Mouse (Mus musculus) left cerebral cortex, adult 8-10 months (tissue): Measurements from ENCODE around the gene Acsbg2. TPM values are rescaled to one million over a fixed set of nuclear protein-coding genes. Genes with fewer than 3 reads are reported as not detected.
"Not testable (repeated sequence)": the region's sequence is repeated elsewhere in the genome, so short reads cannot be mapped to it uniquely, and the experiment has no call there.

Experiments
- DNase-seq, 2 experiments: peaks; one replicate each; pipeline ENCODE4 v3.0.0; 2022; ENCODE audit warnings: low spot score in 2 of 2
- total RNA-seq, 4 experiments: library from RNA; stranded (reverse); gene quantifications; 2 replicates each; pipeline ENCODE4 v1.2.4; 2022

The Acsbg2 gene
- total RNA-seq = not detected

- no peak for DNase-seq
Observed at GRCm38 (mm10) chr17:56874237-56874636, at the start of gene Acsbg2. Gene Acsbg2, minus strand, starts transcription at chr17:56874447.

- DNase-seq = no peak
Observed at GRCm38 (mm10) chr17:56919725-56920124, 45.5 kb upstream of the Acsbg2 start.

DNA sequence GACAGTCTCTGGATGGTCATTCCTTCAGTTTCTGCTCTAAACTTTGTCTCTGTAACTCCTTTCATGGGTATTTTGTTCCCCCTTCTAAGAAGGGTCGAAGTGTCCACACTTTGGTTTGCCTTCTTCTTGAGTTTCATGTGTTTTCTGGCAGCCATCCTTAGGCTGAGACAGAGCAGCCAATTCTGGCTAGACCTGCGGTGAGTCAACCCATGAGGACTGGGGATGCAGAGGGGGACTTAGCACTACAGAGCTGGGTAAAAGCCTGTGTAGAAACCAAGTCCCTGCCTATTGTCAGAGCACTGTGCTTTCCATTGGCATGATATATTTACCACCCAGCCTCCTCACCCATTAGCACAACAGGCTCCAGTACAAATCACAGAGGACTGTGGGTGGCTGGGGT is 42.9 kb upstream of the Acsbg2 start:
- DNase-seq = no peak

DNA sequence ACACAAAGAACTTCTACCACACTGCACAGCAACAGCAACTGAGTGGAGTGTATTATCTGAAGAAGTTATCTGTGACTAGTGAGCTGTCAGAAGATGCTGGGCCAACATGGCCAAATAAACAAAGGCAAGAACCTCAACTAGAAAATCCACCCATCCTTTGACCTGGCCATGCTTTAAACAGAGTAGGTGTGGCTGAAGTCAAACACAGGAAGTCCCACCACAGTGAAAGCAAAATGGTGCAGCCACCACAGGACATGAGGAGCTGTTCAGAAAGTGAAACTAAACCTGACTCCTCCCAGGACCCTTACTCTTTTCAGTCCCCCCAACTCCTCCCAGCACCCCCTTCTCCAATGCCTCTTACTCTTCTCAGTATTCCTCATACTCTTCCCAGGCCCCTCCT is 39.2 kb upstream of the Acsbg2 start:
- no peak for DNase-seq

DNA sequence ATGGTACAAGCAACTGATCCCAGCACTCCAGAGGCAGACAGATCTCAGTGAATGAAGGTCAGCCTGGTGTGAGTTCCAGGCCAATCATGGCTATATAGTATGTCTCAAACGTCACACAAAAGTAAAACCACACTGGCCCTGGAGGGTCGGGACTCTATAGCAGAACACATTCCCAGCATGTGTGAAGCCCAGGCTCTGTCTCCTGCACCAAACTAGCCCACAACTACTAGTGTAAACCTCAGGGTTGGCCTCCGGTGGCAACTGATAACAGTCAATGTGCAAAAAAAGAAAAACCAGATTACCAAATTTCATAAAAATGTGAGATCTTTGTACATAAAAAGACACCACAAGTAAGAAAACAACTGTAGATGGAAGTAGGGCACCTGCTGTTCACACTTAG is 38.8 kb upstream of the Acsbg2 start:
- DNase-seq = no peak

DNA sequence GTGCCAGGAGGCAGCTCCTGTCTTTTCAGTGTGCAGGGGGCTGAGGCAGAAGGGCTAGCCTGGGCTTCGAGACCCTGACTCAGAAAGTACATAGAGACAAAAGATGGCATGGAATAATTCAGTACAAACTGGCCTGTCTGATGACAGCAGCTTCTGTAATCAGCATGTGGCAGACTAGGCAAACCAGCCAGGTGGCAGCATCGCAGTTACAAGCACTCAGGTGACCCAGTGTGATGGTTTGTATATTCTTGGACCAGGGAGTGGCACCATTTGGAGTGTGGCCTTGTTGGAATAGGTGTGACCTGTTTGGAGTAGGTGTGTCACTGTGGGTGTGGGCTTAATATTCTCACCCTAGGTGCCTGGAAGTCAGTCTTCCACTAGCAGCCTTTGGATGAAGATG is 35.5 kb upstream of the Acsbg2 start:
- DNase-seq = not testable (repeated sequence)

DNA sequence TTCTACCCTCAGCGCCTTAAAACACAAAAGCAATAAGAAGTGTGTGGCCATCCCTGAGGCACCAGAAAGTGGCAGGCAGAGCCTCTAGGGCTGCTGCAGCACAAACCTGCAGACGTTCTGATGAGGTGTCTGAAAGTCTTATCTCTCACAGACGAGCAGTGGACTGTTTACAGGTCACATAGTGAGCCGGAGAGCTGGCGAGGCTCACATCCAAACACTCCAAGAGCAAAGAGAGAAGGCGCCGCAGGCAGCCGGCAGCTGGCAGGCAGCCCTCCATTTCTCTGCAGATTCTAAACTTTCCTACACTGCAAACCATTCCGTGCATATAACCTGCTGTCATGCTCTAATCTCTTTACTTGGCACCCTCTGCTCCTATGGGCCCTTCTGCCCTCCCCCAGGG is 33.6 kb upstream of the Acsbg2 start:
- no peak for DNase-seq

DNA sequence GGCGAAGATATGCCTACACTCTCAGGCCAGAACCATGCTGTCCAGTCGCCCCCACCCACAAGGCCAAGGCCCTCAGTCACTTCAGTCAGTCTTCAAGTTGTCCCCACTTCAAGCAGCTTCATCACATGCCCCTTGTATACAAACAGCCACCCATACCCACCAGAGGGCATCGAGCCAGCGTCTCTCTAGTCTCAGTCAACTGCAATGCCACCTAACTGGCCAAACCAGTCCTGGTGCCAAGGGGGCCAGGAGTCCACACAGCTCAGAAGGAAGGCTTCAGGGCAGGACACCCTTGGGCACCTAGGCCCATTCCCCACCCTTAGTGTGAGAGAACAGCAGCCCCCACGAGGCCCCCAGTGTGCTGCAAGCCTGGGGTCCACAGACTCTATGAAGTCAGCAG is 32.8 kb upstream of the Acsbg2 start:
- DNase-seq = no peak

- no peak for DNase-seq
Observed at GRCm38 (mm10) chr17:56906166-56906565, 31.9 kb upstream of the Acsbg2 start.

- no peak for DNase-seq
Observed at GRCm38 (mm10) chr17:56902698-56903097, 28.5 kb upstream of the Acsbg2 start.

- DNase-seq = peak; percentile 62 to 76
Observed at GRCm38 (mm10) chr17:56897630-56898195, 23.5 kb upstream of the Acsbg2 start.

DNA sequence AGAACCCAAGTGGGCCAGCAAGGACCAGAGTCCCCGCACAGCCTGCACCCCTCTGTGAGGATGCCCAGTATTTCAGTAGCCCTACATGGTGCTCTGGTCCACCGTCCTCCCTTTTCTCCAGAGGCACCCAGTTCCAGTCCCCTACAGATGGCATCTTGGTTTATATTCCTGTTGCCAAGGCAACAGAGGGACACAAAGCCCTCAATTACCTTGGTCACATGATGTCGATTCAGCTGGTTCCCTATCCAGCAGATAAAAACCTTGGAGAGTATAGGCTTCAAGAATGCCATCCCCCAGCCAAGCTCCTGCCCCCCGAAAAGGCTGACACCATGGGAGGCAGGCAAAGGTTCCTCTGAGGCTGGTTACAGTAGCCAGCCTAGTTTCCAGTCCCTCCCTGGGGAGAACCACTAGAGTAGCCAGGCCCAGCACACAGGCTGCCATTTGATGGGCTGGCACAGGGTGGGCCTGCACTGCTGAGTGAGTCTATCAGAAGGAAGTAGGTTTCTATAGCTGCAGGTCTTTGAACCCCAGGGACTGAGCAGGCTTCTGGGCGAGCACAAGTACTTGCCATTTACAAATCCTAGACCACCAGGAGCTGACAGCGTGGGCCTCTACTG is 22.4 kb upstream of the Acsbg2 start:
- DNase-seq = peak in 1 of 2 experiments; percentile 60

GRCm38 (mm10) chr17:56895368-56895918 is 21.2 kb upstream of the Acsbg2 start:
- DNase-seq = no peak

- DNase-seq = no peak
Observed at GRCm38 (mm10) chr17:56890018-56890417, 15.8 kb upstream of the Acsbg2 start.

GRCm38 (mm10) chr17:56888050-56888449 is 13.8 kb upstream of the Acsbg2 start:
- DNase-seq = no peak

GRCm38 (mm10) chr17:56884809-56885208 is 10.6 kb upstream of the Acsbg2 start:
- no peak for DNase-seq

DNA sequence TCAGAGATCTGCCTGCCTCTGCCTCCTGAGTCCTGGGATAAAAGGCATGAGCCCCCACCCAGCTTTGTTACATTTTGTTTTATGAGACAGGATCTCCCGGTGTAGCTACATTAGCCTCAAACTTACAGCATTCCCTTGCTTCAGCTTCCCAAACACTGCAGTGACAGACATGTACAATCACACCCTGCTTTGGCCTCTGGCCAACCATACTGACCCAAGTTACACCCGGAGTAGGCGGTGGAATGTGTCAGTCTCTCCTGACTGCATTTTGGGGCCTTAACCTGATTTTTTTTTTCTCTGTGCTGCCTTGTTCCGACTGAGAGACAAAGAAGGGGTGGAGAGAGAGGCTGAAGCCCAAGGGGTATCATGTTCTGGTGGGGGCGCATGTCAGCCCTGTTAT is 10.1 kb upstream of the Acsbg2 start:
- DNase-seq = no peak

GRCm38 (mm10) chr17:56883612-56884011 is 9.4 kb upstream of the Acsbg2 start:
- no peak for DNase-seq

DNA sequence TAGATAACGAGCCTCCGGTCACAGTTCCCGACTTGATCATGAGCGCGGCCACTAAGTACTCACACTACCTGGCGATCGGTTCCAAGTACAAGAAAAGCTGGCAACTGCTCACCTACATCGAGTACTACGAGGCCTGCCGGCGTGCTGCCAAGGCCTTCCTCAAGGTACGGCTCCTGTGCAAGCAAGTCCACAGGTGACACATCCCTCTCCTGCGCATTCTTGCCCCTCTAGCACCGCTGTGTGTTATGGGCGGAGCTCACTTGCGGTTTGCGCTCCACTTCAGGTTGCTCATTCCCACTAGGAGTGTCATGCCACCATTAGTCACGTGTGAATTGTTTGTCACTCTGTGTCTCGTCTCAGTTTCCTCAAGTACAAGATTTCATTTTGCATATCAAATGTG is 3.2 kb upstream of the Acsbg2 start:
- DNase-seq = no peak

DNA sequence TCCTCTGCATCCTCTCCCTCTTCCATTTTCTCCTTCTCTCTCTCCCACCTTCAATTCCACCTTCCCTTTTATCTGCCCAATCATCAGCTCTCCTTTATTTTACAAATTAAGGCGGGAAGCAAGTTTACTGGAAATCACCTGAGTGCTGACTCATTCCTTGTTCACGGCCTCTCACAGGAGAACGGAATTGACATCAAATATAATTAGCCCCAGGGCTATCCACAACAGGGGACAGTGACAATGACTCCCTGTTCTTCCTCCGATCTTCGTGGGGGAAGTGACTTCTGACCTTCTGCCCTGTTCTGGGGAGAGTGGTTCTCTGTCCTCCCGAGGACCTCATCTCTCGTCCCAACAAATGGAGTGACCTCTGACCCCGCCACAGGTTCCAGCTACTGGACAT is 2.7 kb upstream of the Acsbg2 start:
- DNase-seq = no peak

DNA sequence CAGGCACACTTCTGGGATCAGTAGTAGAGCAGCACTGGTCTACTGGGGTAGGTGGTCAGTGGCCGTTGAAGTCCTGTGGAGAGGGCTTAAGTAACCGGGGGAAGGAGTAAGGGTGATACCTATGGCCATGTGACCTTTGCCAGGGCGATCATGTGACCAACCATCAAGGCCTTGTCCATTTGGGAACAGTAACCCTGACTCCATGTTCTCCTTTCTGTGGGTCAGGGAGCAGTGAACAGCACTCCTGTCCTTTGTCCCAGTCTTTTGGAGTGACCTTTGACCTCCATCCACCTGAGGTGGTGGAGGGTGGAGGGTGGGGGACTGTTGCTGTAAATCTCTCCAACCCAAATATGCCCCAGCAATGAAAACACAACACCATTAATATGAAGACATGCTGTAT is 2.2 kb upstream of the Acsbg2 start:
- no peak for DNase-seq

DNA sequence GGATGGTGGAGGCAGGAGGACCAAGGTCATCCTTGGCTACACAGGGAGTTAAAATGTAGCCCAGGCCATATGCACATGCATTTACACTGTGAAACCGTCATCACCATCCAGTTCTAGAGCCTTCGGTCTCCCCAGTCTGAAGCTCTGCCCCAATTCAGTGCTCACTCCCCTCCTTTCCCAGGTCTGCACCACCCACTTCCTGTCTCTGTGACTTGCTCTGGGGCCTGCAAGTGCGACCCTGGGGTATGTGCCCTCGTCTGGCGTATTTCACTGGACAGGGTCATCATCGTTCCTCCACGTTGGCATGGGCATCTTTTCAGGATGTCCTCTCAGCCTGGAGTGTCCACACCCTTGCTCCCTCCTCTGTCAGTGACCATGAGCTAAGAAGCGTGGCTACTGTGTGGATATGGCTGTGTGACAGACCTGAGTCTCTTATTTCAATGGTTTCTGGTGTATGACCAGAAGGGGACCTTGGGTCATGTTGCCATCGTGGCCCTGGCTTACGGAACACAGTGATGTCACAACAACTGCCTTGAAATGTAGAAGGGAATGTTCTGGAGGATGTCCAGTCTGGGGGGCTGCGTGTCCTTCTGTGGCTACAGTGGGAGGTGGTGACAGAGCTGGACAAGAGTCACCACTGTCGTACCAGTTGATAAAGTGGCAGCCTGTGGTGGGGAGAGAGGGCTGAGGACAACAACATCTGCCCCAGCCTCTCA is 847 bp upstream of the Acsbg2 start, which contains the start of gene 1700061G19Rik:
1700061G19Rik (plus strand) TSS at position 542 of the 716 bp plus-strand sequence.
- DNase-seq = no peak

DNA sequence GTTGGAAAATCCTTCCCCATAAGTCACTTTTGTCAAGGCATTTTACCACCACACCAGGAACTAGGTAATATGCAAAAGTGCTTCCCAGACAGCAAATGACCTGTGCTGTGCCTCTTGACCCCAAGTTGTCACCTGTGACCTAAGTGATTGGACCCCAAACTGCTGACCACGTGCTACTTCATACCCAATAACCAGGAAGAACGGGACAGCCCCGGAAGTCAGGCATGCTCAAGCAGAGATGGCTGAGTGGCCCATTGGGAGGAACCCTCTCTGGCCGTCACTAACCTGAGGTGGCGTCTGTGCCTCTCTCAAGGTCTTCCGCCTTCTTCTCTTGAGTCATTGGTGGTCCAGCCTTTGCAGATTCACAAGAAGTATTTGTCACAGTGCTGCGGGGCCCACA is 1.7 kb downstream of the Acsbg2 start:
- DNase-seq = no peak
